Mouse (Mus musculus) liver, postnatal 0 days (tissue): ENCODE measurements at regions not wholly inside any gene's neighbourhood (a gene's known extent, or its start where the extent isn't known, plus 50 kb on each side); places are given as distances from the start of the nearest gene placed in this dataset.

ENCODE experiments used
- ATAC-seq: fragments of 200-750 bp; cut with Nextera tagmentation; 2 replicates; pipeline ENCODE4 v1.8.0; 2017; ENCODE audit warnings: mild to moderate bottlenecking, moderate library complexity
- DNase-seq: peaks from one replicate; pipeline ENCODE4 v3.0.0-alpha.2; 2016
- H3K27ac ChIP-seq: fragments of 300-500 bp; sonication (generic); 2 replicates; pipeline ENCODE4 v1.5.1; 2014; ENCODE audit warnings: antibody characterized with exemption, moderate library complexity, mild to moderate bottlenecking, low read depth
- H3K27me3 ChIP-seq: fragments of 300-500 bp; sonication (generic); 2 replicates; pipeline ENCODE4 v1.6.1; 2014; ENCODE audit warnings: low read length, control low read depth, mixed read lengths; ENCODE audit not compliant: insufficient read depth
- H3K36me3 ChIP-seq: fragments of 300-500 bp; sonication (generic); replicated peaks from 2 replicates; pipeline ENCODE4 v1.6.1; 2014; ENCODE audit warnings: mild to moderate bottlenecking, control low read depth, low read length, moderate library complexity, mixed read lengths; ENCODE audit not compliant: insufficient read depth
- H3K4me1 ChIP-seq: fragments of 300-500 bp; sonication (generic); 2 replicates; pipeline ENCODE4 v1.6.1; 2014; ENCODE audit warnings: antibody characterized with exemption, mild to moderate bottlenecking, control low read depth; ENCODE audit not compliant: insufficient read depth
- H3K4me2 ChIP-seq: fragments of 300-500 bp; sonication (generic); 2 replicates; pipeline ENCODE4 v1.6.1; 2014; ENCODE audit warnings: low read depth, mild to moderate bottlenecking, low read length, moderate library complexity, mixed read lengths
- H3K4me3 ChIP-seq: fragments of 300-500 bp; sonication (generic); 2 replicates; pipeline ENCODE4 v1.5.1; 2014; ENCODE audit warnings: low read depth, low read length
- H3K9ac ChIP-seq: fragments of 300-500 bp; sonication (generic); replicated peaks from 2 replicates; pipeline ENCODE4 v1.6.1; 2014; ENCODE audit warnings: mild to moderate bottlenecking, moderate library complexity
- H3K9me3 ChIP-seq: fragments of 300-500 bp; sonication (generic); 2 replicates; pipeline ENCODE4 v1.6.1; 2016; ENCODE audit warnings: mild to moderate bottlenecking, control low read depth, low read length, mixed read lengths
- CTCF ChIP-seq: sonication (generic); IDR thresholded peaks from 2 replicates; pipeline ENCODE4 v1.5.1; 2016; ENCODE audit warnings: antibody characterized with exemption, low read depth
- EP300 ChIP-seq: IDR thresholded peaks from 2 replicates; pipeline ENCODE4 v1.6.1; 2016; ENCODE audit warnings: antibody characterized with exemption, low read depth, mild to moderate bottlenecking
- WGBS: fragments of 180-500 bp; shearing (Covaris S2); extraction: QIAGEN DNeasy Blood & Tissue Kit; methylation state at CpG from one replicate; pipeline ENCODE4 v1.1.7; 2014; ENCODE audit not compliant: insufficient replicate concordance; 5-methylcytosine and 5-hydroxymethylcytosine counted together

DNA sequence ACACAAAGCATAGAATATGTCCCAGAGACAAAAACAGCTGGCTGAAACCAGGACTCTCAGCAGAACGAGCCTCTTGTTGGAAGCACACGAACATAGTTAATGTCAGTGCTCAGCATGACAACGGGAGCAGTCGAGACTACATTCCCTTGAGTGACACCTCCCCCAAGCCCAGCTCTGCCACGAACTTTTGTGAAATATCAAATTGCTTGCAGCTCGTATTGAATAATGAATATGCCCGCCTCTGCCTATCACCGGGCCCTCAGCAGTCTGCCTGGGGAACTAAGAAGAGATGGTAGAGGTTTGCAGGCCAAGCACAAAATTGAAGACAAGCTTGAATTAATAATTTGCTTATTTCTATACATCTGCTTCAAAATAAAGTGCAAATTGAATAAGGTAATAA lies 177.2 kb upstream of the Hnrnpa3 start:
- Histone ChIP-seq H3K27ac (no peak overlapping the region), H3K4me1 (no peaks in the 10 kb centered on the region), H3K9ac (no peak overlapping the region), H3K4me2 (no peak overlapping the region), H3K4me3 (no peak overlapping the region), H3K9me3 (no peaks in the 10 kb centered on the region), H3K27me3 (no peaks in the 10 kb centered on the region), H3K36me3 (no peaks in the 10 kb centered on the region)
- ATAC-seq (no peak), DNase-seq (no peak)
- 74% methylated on average over 8 of the region's 8 CpGs for WGBS
- TF ChIP-seq EP300 (no peak), CTCF (no peak)

DNA sequence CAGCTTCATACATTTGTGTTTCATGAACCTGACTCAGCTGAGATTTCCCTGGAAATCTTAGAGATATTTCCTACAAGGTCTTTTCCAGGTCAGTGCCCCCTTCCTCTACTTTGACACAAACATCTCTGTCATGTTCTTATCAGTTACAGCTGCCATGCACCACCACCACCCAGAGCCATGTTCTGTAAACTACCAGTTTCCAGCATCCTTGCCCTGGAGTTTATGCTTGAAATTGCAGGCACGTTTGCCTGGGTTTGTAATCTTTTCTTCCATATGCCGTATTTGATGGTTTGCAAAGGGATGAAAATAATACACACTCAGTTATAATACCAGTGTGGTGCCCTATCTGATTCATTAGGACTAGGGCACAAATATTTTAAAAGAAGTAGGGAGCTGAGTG lies 176.6 kb upstream of the Hnrnpa3 start:
- TF ChIP-seq EP300 (no peak), CTCF (no peak)
- no peak overlapping the region for H3K4me3 ChIP-seq
- no peak for ATAC-seq
- H3K27ac ChIP-seq, result no peak overlapping the region
- no peak overlapping the region for H3K9ac ChIP-seq
- DNase-seq, result no peak
- H3K4me1 ChIP-seq, result no peaks in the 10 kb centered on the region
- WGBS, result 47% methylated on average over 2 of the region's 2 CpGs
- no peaks in the 10 kb centered on the region for H3K36me3 ChIP-seq
- no peaks in the 10 kb centered on the region for H3K27me3 ChIP-seq
- H3K4me2 ChIP-seq, result no peak overlapping the region
- no peaks in the 10 kb centered on the region for H3K9me3 ChIP-seq

DNA sequence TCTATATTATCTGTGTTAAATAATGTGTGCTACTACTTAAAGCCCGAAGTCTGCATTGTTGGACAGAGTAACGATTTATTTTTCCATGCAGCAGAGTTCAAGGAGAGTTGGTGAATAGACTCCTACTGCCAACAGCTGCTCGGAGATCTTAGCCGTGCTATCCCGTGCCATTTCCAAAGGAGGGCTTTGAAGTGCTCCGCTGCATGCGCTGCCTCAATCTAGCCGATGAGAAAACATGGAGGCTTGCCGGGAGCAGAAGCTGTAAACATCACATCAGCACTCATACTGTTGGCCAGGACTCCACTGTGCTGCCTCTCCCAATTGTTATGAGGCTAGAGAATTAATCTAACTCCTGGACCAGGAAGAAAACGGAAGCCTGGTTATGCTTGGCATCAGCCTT lies 174.1 kb upstream of the Hnrnpa3 start:
- TF ChIP-seq EP300, result no peak
- no peak for TF ChIP-seq CTCF
- H3K4me2 ChIP-seq, result no peak overlapping the region
- H3K4me1 ChIP-seq, result no peaks in the 10 kb centered on the region
- H3K27me3 ChIP-seq, result no peaks in the 10 kb centered on the region
- H3K36me3 ChIP-seq, result no peaks in the 10 kb centered on the region
- 63% methylated on average over 10 of the region's 10 CpGs for WGBS
- H3K9ac ChIP-seq, result no peak overlapping the region
- H3K27ac ChIP-seq, result no peak overlapping the region
- H3K9me3 ChIP-seq, result no peaks in the 10 kb centered on the region
- no peak overlapping the region for H3K4me3 ChIP-seq
- ATAC-seq, result no peak
- no peak for DNase-seq

DNA sequence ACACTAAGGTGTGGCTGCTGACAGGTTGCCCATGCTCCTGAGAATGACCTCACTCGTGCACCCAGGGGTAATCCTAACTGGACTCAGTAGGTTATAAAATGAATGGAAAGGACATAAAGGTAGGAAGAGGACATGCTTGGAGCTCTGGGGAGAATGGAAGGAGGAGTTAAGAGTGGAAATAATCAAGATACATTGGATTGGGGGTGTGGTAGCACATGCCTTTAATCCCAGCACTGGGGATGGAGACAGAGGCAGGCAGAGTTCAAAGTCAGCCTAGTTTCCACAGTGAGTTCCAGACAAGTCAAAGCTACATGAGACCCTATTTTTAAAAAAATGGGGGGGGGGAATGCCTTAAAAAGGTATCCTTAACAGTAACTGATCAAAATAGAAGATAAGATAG lies 167.9 kb upstream of the Hnrnpa3 start:
- H3K4me1 ChIP-seq, result no peaks in the 10 kb centered on the region
- H3K27me3 ChIP-seq, result no peaks in the 10 kb centered on the region
- DNase-seq (no peak), ATAC-seq (no peak)
- H3K9ac ChIP-seq, result no peak overlapping the region
- TF ChIP-seq CTCF (no peak), EP300 (no peak)
- no peaks in the 10 kb centered on the region for H3K9me3 ChIP-seq
- no peak overlapping the region for H3K4me3 ChIP-seq
- no peak overlapping the region for H3K27ac ChIP-seq
- WGBS, result 84% methylated on average over 1 of the region's 1 CpGs
- H3K36me3 ChIP-seq, result no peaks in the 10 kb centered on the region
- H3K4me2 ChIP-seq, result no peak overlapping the region

DNA sequence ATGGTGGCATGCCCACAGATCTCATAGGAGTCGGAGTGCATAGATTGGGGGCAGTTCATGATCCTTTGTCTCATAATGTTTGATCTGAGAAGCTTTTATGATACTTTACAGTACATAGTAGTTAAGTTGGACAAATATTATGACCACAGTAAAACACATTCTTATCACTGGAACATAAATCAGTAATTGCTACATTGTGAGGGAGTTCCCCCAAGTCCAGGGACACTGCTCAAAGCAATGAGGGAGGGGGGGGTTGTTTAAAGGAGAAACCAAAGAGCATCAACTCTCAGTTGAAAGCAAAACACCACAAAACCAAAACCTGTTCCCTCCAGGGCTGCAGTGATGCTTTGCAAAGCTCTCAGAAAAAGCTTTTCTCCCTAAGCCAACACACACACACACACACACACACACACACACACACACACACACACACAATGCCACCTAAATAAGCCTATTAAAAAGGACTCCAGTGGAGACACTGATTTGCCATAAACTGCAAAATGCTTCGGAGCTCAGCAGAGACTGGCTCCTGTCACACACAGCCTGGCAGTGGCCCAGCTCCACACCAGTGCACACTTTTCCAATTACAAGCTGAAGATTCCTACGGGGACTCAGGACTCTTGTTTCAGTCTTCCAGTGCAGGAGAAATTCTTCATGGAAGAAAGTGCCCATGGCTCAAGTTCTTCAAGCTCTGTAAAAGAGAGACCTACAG lies 167.1 kb upstream of the Hnrnpa3 start:
- no peak for ATAC-seq

DNA sequence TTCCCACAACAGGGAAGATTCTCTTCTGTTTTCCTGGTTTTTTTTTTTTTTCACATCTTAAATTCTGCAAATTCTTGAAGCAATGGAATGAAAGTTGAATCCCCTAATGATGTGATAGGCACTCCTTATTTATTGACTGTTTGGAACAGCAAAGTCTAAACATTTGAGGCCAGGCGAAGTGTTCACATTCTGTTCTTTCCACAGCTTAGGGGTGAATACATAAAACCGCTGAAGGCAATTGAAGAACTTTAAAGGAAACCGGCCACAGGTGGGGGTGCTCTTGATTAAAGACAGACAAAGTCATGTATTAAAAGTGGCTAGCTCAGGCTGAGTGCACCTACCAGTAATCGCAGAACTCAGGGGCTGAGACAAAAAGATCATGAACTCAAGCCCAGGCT lies 166.6 kb upstream of the Hnrnpa3 start:
- Histone ChIP-seq H3K9ac (no peak overlapping the region), H3K4me2 (no peak overlapping the region), H3K27ac (no peak overlapping the region), H3K4me3 (no peak overlapping the region), H3K4me1 (no peaks in the 10 kb centered on the region), H3K36me3 (no peaks in the 10 kb centered on the region), H3K27me3 (no peaks in the 10 kb centered on the region), H3K9me3 (no peaks in the 10 kb centered on the region)
- DNase-seq (no peak), ATAC-seq (no peak)
- TF ChIP-seq CTCF, result no peak
- no peak for TF ChIP-seq EP300
- 78% methylated on average over 4 of the region's 4 CpGs for WGBS

More for the DNA sequence above, 167.1 kb upstream of the Hnrnpa3 start:
- H3K36me3 ChIP-seq, result no peaks in the 10 kb centered on the region
- no peak overlapping the region for H3K4me3 ChIP-seq
- DNase-seq, result no peak
- H3K4me2 ChIP-seq, result no peak overlapping the region
- WGBS, result 72% methylated on average over 3 of the region's 3 CpGs
- no peak overlapping the region for H3K27ac ChIP-seq
- no peaks in the 10 kb centered on the region for H3K9me3 ChIP-seq
- no peaks in the 10 kb centered on the region for H3K27me3 ChIP-seq
- no peak for TF ChIP-seq EP300
- no peak for TF ChIP-seq CTCF
- no peaks in the 10 kb centered on the region for H3K4me1 ChIP-seq
- H3K9ac ChIP-seq, result no peak overlapping the region
